Mouse (Mus musculus) olfactory bulb, adult 2 months (tissue): ENCODE data around the gene Gramd1a.

Experiments
- CTCF ChIP-seq: fragments of 200-500 bp; IDR thresholded peaks from 2 replicates; pipeline ENCODE4 v1.5.1; 2012; ENCODE audit warnings: low read depth, mild to moderate bottlenecking, low read length, moderate library complexity; ENCODE audit not compliant: insufficient read depth
- POLR2A ChIP-seq: fragments of 200-500 bp; IDR thresholded peaks from 2 replicates; pipeline ENCODE4 v1.6.1; 2012; ENCODE audit warnings: mild to moderate bottlenecking, low read depth, low read length, moderate library complexity; ENCODE audit not compliant: insufficient read depth

- TF ChIP-seq CTCF (no peak), POLR2A (no peak)
These were observed 67.5 kb downstream of the Gramd1a start for GRCm38 (mm10) chr7:31088206-31088605.
